Mouse (Mus musculus): ENCODE results near the gene Cdyl. TPM values are rescaled to one million over a fixed set of nuclear protein-coding genes. Genes with fewer than 3 reads are reported as not detected.

Cdyl gene
- polyA plus RNA-seq, 1 experiment from 2014 or later = 5.8 TPM

DNA sequence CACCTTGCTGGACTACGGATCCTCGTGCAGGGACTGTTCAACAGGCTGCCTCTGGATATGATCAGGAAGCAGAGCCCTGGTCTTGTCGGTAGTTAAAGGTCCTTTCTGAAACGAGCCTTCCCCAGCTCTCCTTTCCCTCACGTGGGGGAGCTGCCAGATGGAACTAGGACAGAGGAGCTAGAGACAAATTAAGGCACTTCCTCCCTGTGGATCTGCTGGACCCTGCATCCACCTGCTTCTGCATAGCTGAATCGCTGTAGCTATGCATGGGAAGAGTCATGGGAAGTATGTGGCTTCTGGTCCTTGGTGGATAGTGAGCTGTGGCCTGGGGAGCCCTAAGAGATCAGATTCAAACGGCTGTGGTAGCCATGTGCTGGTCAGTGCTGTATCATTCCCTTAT is 134.7 kb downstream of the Cdyl start:
- peaks cover 54% of the 10 kb centered on the region for H3K4me1 ChIP-seq (ENCODE audit: insufficient read depth)
- H3K9me3 ChIP-seq (ENCODE audit: low read length) = no peaks in the 10 kb centered on the region
- H3K4me2 ChIP-seq (ENCODE audit: low read depth, low read length) = no peak overlapping the region
- ATAC-seq (no peak), DNase-seq (no peak)
- H3K9ac ChIP-seq (replicated peaks) = no peak overlapping the region
- no peaks in the 10 kb centered on the region for H3K36me3 ChIP-seq (replicated peaks; ENCODE audit: insufficient read depth, low read length)
- 57% methylated on average over 7 of the region's 7 CpGs for WGBS (ENCODE audit: insufficient replicate concordance)
- peak overlapping the region; percentile 31; the same call in 1 of the 2 replicates for H3K27ac ChIP-seq (ENCODE audit: low read depth)
- TF ChIP-seq CTCF (IDR thresholded peaks at IDR 0.05; ENCODE audit: low read depth) (no peak), EP300 (IDR thresholded peaks at IDR 0.05; ENCODE audit: low read depth) (no peak)
- no peaks in the 10 kb centered on the region for H3K27me3 ChIP-seq (ENCODE audit: insufficient read depth, low read length)
- no peak overlapping the region for H3K4me3 ChIP-seq (ENCODE audit: low read depth, low read length)

DNA sequence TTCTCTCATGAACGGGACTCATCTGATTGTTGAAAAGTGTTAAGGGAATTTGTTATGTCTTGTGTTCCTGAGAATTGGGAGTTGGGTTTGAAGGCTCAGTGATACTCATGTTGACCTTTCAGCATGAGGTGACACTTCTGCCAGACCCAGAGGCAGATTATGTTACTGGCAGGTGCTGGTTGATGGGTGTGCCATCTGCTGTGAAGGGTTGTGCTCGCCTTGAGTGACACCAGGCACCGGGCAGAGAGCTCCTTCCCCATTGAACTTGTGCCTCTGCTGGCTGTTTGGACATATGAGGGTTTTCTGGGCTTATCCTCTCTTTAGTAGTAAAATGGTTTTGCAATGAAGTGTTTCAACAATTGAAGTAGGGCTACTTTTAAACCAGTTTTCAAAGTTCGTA is 135.1 kb downstream of the Cdyl start:
- peak; percentile 62 for ATAC-seq
- Histone ChIP-seq H3K4me3 (ENCODE audit: low read depth, low read length) (no peak overlapping the region), H3K36me3 (replicated peaks; ENCODE audit: insufficient read depth, low read length) (no peaks in the 10 kb centered on the region), H3K27me3 (ENCODE audit: insufficient read depth, low read length) (no peaks in the 10 kb centered on the region), H3K4me1 (ENCODE audit: insufficient read depth) (peaks cover 53% of the 10 kb centered on the region), H3K9ac (replicated peaks) (no peak overlapping the region), H3K27ac (ENCODE audit: low read depth) (peak overlapping the region; percentile 76), H3K9me3 (ENCODE audit: low read length) (no peaks in the 10 kb centered on the region), H3K4me2 (ENCODE audit: low read depth, low read length) (no peak overlapping the region)
- no peak for TF ChIP-seq CTCF (IDR thresholded peaks at IDR 0.05; ENCODE audit: low read depth)
- no peak for TF ChIP-seq EP300 (IDR thresholded peaks at IDR 0.05; ENCODE audit: low read depth)
- 65% methylated on average over 4 of the region's 4 CpGs for WGBS (ENCODE audit: insufficient replicate concordance)
- DNase-seq = no peak

DNA sequence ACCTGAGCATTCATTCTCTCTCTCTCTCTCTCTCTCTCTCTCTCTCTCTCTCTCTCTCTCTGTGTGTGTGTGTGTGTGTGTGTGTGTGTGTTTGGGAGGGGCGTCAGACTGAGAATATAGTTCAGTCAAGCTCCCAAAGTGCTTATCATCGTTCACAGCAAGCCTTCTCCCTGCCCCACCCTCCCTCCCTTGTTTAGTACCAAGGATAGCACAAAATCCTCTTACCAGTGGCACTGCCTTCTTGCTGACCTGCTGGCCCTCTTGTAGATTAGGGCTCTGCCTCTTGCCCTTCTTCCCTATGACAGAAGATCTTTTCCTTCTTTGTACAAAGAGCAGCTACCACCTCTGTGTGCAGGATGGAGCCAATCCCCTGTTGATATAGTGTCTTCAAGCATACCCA is 136.3 kb downstream of the Cdyl start:
- no peaks in the 10 kb centered on the region for H3K27me3 ChIP-seq (ENCODE audit: insufficient read depth, low read length)
- H3K4me3 ChIP-seq (ENCODE audit: low read depth, low read length) = no peak overlapping the region
- peaks cover 57% of the 10 kb centered on the region for H3K4me1 ChIP-seq (ENCODE audit: insufficient read depth)
- WGBS (ENCODE audit: insufficient replicate concordance) = 18% methylated on average over 2 of the region's 2 CpGs
- no peaks in the 10 kb centered on the region for H3K36me3 ChIP-seq (replicated peaks; ENCODE audit: insufficient read depth, low read length)
- H3K9me3 ChIP-seq (ENCODE audit: low read length) = no peaks in the 10 kb centered on the region
- TF ChIP-seq EP300 (IDR thresholded peaks at IDR 0.05; ENCODE audit: low read depth) (no peak), CTCF (IDR thresholded peaks at IDR 0.05; ENCODE audit: low read depth) (no peak)
- peak overlapping the region; percentile 76 for H3K27ac ChIP-seq (ENCODE audit: low read depth)
- peak overlapping the region; percentile 56 for H3K4me2 ChIP-seq (ENCODE audit: low read depth, low read length)
- peak; percentile 36 for DNase-seq
- no peak overlapping the region; the same call in 1 of the 2 replicates for H3K9ac ChIP-seq (replicated peaks)
- ATAC-seq = peak; percentile 85

GRCm38 (mm10) chr13:35796352-35796751 is 136.7 kb downstream of the Cdyl start:
- Histone ChIP-seq H3K4me3 (ENCODE audit: low read depth, low read length) (no peak overlapping the region), H3K4me2 (ENCODE audit: low read depth, low read length) (peak overlapping the region; percentile 55; the same call in 1 of the 2 replicates), H3K27me3 (ENCODE audit: insufficient read depth, low read length) (no peaks in the 10 kb centered on the region), H3K4me1 (ENCODE audit: insufficient read depth) (peaks cover 60% of the 10 kb centered on the region), H3K27ac (ENCODE audit: low read depth) (peak overlapping the region; percentile 76), H3K36me3 (replicated peaks; ENCODE audit: insufficient read depth, low read length) (no peaks in the 10 kb centered on the region), H3K9me3 (ENCODE audit: low read length) (no peaks in the 10 kb centered on the region), H3K9ac (replicated peaks) (no peak overlapping the region)
- ATAC-seq = no peak
- TF ChIP-seq CTCF (IDR thresholded peaks at IDR 0.05; ENCODE audit: low read depth) = no peak
- TF ChIP-seq EP300 (IDR thresholded peaks at IDR 0.05; ENCODE audit: low read depth) = no peak
- no peak for DNase-seq
- 56% methylated on average over 4 of the region's 4 CpGs for WGBS (ENCODE audit: insufficient replicate concordance)

DNA sequence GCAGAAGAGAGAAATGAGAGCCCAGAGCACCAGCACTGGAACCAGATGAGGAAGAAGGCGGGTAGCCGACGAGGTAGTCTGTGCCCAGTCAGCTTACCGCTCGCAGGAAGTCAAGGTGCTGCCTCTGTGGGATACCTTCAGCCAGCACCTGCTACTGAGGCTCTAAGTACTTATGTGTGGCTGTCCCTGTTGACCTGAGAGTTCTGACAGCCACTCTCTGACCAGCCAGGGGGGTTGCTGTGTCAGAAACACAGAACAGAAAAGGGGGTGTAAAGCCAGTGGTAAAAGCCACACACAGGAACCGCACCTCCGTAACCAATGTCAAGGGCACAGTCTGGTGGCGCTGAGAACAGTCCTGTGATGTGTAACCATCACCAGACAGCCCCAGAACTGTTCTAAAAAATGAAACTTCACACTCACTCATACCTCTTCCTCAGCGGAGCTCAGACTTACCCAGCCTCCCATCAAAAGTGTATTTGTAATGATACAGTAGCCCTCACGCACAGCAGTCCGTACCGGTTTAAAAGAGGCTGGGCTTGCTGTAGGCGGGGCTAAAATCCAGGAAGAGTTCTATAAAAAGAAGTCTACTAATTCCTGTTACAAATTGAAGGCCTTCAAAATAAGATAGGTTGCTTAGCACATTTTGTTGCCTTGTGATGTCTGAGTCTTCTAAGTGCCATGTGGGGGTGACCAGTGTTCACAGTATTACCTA is 138.3 kb downstream of the Cdyl start:
- H3K36me3 ChIP-seq (replicated peaks; ENCODE audit: insufficient read depth, low read length) = no peaks in the 10 kb centered on the region
- TF ChIP-seq CTCF (IDR thresholded peaks at IDR 0.05; ENCODE audit: low read depth) (no peak), EP300 (IDR thresholded peaks at IDR 0.05; ENCODE audit: low read depth) (no peak)
- H3K27ac ChIP-seq (ENCODE audit: low read depth) = 0 out of 2 replicates have a peak overlapping the region, but pooled peaks have one; percentile 45
- H3K9me3 ChIP-seq (ENCODE audit: low read length) = no peaks in the 10 kb centered on the region
- ATAC-seq (no peak), DNase-seq (no peak)
- 80% methylated on average over 13 of the region's 13 CpGs for WGBS (ENCODE audit: insufficient replicate concordance)
- H3K27me3 ChIP-seq (ENCODE audit: insufficient read depth, low read length) = no peaks in the 10 kb centered on the region
- peaks cover 54% of the 10 kb centered on the region for H3K4me1 ChIP-seq (ENCODE audit: insufficient read depth)
- H3K4me3 ChIP-seq (ENCODE audit: low read depth, low read length) = no peak overlapping the region
- H3K4me2 ChIP-seq (ENCODE audit: low read depth, low read length) = no peak overlapping the region
- no peak overlapping the region for H3K9ac ChIP-seq (replicated peaks)

DNA sequence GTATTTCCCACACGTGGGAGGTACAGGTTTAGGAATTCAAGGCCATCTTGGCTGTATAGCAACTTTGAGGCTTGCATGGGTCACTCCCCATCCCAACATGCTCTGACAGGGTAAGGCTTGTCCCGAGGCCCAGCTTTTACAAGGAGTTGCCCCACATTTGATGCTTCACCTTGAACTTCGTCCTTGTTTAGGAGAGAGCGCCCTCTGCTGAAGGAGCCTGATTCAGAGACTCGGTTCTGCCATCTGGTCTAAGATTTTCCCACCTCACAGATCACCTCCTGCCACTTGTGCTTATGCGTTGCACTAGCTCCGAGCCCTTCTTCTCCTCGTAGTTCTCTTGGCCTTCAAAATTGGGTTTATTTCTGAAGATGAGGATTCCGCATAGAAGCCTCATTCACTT is 139.0 kb downstream of the Cdyl start:
- Histone ChIP-seq H3K27me3 (ENCODE audit: insufficient read depth, low read length) (no peaks in the 10 kb centered on the region), H3K9ac (replicated peaks) (no peak overlapping the region), H3K9me3 (ENCODE audit: low read length) (no peaks in the 10 kb centered on the region), H3K27ac (ENCODE audit: low read depth) (no peak overlapping the region), H3K4me1 (ENCODE audit: insufficient read depth) (peaks cover 52% of the 10 kb centered on the region), H3K4me2 (ENCODE audit: low read depth, low read length) (no peak overlapping the region), H3K4me3 (ENCODE audit: low read depth, low read length) (no peak overlapping the region), H3K36me3 (replicated peaks; ENCODE audit: insufficient read depth, low read length) (no peaks in the 10 kb centered on the region)
- no peak for ATAC-seq
- TF ChIP-seq EP300 (IDR thresholded peaks at IDR 0.05; ENCODE audit: low read depth) (no peak), CTCF (IDR thresholded peaks at IDR 0.05; ENCODE audit: low read depth) (peak; percentile 82)
- peak; percentile 71 for DNase-seq
- WGBS (ENCODE audit: insufficient replicate concordance) = 64% methylated on average over 9 of the region's 9 CpGs
